Mouse (Mus musculus) MEL (cell line): ENCODE data around the gene Tepp.

Source experiments
- CHD1 ChIP-seq: IDR thresholded peaks from 2 replicates; pipeline ENCODE4 v1.6.1; 2012; ENCODE audit warnings: low read depth, mild to moderate bottlenecking, inconsistent platforms, low read length, improper control_type of control experiment
- ELF1 ChIP-seq: IDR thresholded peaks from 2 replicates; pipeline ENCODE4 v1.6.1; 2014; ENCODE audit warnings: low read depth, mild to moderate bottlenecking, inconsistent platforms, low read length, improper control_type of control experiment, moderate library complexity
- MAX ChIP-seq: IDR thresholded peaks from 2 replicates; pipeline ENCODE4 v1.6.1; 2011; ENCODE audit warnings: low read length, improper control_type of control experiment
- POLR2A ChIP-seq, 2 experiments: IDR thresholded peaks; 2 replicates each; pipeline ENCODE4 v1.6.1; 2011 to 2012; ENCODE audit warnings: low read length in 2 of 2, mild to moderate bottlenecking in 2 of 2, control low read depth in 1 of 2, improper control_type of control experiment in 1 of 2, low read depth in 1 of 2, moderate library complexity in 1 of 2; ENCODE audit not compliant: control insufficient read depth in 1 of 2, insufficient read depth in 1 of 2, poor library complexity in 1 of 2

GRCm38 (mm10) chr8:95262181-95262580, 48.2 kb upstream of the Tepp start:
- TF ChIP-seq ELF1 (no peak), POLR2A (IDR thresholded peaks at IDR 0.05; ENCODE audit: control insufficient read depth in 1 of 2, insufficient read depth in 1 of 2, low read depth in 1 of 2, low read length in 2 of 2, poor library complexity in 1 of 2) (no peak), MAX (no peak), CHD1 (no peak)
